Mouse (Mus musculus): ENCODE measurements around the gene Gcm1.

DNA sequence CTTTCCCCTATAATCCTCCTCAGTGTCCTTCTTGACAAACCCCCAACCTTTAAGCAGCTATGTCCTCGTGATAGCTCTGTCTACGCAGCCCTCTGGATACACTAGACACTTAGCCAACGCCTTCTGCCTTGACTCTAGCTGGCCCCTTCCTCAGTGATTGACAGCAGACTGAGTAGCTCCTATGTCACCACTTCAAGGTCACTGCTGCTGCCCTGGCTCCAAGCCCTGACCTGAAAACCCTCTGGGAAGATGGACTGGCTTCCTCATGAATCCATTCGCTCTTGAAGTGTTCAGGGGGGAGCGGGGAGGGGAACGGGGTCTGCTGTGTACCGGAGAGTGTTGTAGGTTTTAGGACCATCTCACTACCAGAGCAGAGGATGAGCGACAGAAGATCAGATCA is 15.9 kb upstream of the Gcm1 start:
- TF ChIP-seq CTCF (IDR thresholded peaks at IDR 0.05; ENCODE audit: borderline replicate concordance, extremely low read depth, insufficient read depth, insufficient read length) (no peak), POLR2A (IDR thresholded peaks at IDR 0.05; ENCODE audit: borderline replicate concordance, extremely low read depth, insufficient read depth, insufficient read length, poor library complexity, severe bottlenecking) (no peak)
